Mouse (Mus musculus) urinary bladder, postnatal 14 days (tissue): Measurements from ENCODE around the gene Fkbp6.
"Not testable (repeated sequence)": the region's sequence is repeated elsewhere in the genome, so short reads cannot be mapped to it uniquely, and the experiment has no call there.

Source experiments
- DNase-seq: peaks from one replicate; pipeline ENCODE4 v3.0.0; 2021; ENCODE audit warnings: low spot score

Fkbp6 gene

DNA sequence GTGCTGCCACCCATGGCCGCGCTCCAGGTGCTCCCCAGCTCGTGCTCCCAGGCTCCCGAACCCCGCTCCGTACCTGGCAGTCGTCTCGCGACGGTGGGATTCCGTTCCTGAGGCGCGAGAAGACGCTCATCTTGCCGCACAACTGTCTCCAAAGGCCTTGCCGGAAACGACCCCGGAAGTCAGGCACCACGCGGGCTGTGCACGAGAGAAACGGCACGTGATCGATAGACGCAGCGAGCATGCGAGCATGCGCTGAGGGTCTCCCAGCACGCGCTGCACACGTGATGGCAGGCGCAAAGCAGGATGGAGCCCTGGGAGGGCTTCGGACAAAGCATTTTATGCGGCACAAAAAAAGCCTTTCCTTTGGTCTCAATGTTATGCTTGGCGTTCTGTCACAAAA is at the start of gene Fkbp6:
Fkbp6 (minus strand) TSS at position 183 of the 400 bp plus-strand sequence.
- DNase-seq: no peak

DNA sequence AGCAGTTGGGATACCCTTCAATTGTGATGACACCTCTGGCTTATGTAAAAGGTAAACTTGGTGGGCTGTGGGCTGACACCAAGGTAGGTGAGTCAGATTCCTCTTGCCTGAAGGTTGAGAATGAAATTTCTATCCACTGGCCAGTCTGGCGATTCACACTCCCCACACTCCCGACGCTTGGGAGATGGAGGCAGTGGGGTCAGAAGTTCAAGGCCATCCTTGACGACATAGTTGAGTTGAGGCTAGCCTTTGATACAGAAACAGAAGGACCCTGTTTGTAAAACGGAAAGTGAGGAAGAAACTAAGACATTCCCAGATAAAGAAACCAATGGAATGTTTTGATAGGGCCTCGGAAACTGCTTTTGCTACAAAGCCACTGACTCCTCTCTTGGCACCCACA is 49.5 kb upstream of the Fkbp6 start:
- no peak for DNase-seq

DNA sequence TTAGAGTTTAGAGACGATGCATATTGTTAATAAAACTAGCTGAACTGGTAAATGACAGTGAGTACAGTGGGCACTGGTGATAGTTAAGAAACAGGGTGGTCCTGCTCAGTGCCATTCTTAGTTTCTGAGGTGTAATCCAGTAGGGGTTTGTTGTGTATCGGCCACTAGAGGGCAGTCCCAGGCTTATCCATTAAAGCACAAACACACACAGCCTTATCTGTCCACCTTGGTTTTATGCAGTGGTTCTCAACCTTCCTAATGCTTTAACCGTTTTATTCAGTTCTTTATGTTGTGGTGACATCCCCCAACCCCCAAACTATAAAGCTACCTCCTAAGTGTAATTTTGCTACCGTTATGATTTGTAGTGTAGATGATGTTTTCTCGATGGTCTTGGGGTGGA is 46.0 kb upstream of the Fkbp6 start:
- peak; percentile 24 for DNase-seq

DNA sequence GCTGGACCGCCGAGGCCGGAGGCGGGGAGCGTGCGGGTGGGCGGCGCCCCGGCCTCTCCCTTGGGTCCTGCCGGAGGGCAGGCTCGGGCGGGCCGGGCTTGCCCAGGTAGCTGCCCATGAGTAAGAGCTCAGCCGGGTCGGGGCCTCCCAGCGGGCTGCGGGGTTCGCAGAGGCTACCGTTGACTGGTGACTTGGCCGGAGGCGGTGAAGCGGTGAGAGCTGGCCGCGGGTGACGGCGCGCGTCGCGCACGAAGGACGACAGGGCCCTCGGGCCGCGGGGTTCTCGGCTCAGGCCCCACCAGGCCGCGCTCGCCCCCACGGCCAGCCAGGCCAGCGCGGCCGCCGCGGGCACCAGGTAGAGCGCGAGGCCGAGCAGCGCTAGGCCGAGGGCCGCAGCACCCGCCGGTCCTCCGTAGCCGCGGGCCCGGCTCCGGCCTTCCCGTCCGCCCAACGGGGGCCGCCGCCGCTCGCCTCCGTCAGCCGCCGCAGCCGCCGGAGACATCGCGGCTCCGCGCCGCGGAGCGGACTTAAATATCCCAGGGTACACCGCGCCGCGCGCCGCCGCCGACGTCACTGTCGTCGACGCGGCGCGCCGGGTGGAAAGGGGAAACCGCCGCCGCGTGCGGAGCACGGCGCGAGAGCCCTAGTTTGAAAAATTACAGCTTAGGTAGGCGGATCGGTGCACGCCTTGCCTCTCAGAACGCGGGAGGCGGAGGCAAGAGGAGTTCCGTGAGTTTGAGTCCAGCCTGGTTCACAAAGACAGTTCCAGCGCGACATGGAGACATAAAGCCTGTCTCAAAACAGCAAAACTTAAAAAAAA is 44.4 kb upstream of the Fkbp6 start, which contains the start of gene Pom121:
Pom121 (minus strand) TSS at position 543 of the 820 bp plus-strand sequence.
- peak; percentile 85 for DNase-seq

DNA sequence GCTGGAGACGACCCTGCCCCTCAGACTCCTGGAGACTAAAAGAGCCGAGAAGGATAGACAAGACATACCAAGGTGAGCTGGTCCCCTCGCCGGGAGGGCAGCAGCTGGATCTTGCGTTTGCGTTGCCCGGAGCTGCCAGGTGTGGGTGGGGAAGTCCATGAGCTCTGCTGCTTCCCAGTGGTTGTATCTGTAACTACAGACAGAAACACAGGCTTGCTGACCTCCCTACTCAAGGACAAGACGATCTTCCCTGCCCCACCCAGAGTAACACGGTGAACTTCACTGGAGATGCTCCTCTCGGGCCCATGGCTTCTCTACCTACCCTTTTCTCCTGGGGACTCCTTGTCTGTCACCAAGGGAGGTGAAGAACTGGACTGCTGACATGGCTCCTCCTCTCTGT is 33.9 kb upstream of the Fkbp6 start:
- DNase-seq: no peak

DNA sequence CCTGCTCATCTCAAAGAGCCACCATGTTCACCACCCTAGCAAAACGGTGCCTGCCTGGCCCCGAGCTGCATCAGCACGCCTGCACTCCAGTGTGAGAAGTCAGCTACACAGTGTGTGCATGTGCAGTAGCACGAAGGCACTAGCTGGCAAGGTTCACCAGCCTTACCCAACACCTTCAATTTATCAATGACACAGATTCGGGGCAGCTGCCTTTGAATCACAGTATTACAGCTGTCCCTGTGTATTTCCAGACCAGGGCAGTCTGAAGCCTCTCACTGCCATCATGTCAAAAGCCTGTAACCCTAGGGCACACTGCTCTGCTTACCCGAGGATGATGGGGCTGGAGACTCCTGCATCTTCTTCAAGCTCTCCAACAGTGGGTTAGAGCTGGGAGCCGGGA is 32.9 kb upstream of the Fkbp6 start:
- DNase-seq: no peak

DNA sequence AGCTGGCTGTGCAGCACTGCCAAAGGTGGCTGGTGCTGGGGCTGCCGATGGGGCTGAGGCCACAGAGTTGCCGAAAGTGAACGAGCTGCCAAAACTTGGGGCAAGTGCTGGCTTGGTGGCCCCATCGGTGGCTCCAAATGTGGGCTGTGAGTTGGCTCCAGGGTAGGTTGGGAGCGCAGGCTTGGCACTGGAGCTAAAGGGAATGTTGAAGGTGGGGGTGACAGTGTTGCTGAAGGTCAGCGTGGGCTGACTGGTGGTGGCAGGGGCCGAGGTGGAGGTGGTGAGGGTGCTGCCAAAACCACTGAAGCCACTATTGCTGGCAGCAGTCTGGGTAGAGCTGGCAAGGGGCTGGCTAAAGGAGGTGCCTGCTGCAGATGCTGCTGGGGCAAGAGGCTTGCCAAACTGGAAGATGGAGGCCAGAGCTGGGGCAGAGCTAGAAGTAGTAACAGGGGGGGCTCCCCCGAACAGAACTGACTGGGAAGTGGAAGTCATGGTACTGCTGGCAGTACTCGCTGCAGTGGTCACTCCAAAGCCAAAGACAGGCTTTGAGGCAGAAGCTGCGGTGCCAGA is 31.6 kb upstream of the Fkbp6 start:
- no peak for DNase-seq

DNA sequence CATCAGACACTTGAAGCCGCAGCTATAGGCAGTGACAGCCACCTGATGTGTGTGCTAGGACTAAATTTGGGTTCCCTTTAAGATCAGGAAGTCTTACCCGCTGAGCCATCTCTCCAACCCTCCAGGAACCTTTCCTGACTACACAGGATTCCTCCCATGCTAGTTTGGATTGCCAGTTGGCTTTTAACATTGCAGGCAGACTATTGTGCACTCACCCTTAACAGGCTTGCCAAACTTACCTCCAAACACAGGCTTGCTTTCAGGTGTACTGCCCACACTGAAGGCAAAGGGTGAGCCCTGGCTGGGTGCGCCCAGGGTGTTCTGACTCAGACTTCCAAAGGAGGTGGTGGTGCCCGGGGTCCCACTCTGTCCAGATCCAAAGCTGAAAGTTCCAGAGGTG is 30.8 kb upstream of the Fkbp6 start:
- DNase-seq: no peak

DNA sequence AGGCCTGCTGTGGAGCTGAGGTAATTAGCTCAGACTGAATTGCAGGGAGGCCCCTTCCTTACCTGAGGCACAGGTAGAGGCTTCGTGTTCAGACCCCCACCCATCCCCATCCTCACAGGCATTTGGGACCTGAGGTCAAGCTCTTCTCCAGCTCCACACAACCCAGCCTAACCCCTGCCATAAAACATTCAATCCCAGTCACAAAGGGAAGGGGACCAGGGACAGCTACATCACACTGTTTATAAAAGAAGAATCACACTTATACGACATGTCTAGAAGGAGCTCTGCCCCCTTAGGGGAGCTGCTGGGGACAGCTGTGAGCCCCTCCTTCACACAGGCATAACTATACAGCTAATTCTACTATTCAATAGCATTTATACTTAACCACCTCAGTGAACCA is 26.5 kb upstream of the Fkbp6 start:
- DNase-seq: no peak

DNA sequence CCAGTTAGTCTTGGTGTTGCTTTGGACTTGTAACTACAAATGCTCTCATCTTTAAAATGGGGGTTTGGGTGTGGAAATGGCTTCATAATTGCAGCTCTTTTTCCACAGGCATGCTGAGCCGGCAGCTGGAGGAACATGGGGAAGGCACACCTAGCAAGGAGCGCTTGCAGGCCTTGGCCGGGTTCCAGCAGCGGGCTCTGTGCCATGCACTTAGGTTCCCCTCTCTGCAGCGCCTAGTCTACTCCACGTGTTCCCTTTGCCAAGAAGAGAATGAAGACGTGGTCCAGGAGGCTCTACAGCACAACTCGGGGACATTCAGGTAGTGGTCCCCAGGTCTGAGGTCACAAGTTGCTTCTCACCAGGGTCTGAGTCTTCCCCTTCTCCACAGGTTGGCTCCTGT is 25.3 kb upstream of the Fkbp6 start:
- DNase-seq: peak; percentile 46

DNA sequence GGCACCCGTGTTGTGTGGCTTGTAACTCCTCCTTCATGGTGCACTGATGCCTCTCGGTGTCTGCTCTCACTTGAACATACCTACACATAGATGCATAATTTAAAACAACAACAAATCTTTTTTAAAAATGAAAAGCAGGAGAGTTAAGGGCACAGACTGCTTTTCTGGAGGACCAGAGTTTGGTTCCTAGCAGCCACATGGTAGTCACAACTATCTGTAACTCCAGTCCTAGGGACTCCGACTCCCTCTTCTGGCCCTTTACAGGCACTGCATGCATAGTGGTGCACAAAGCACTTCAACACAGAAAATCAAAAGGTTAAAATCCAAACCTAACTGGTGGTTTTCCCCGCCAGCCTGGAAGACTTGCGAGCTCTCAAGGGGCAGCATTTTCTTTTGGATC is 23.8 kb upstream of the Fkbp6 start:
- no peak for DNase-seq

DNA sequence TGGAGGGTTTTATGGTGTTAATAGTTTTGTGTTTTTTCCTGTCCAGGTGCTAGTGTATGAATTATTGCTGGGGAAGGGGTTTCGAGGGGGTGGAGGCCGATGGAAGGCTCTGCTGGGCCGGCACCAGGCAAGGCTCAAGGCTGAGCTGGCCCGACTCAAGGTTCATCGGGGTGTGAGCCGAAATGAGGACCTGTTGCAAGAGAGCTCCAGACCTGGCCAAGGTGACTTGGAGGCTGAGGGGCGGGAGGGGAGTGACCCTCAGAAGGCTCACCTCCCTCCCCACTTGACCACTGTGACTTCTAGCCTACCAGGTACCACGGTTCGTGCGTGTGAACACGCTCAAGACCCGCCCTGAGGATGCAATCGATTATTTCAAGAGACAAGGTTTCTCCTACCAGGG is 21.4 kb upstream of the Fkbp6 start:
- DNase-seq: no peak

DNA sequence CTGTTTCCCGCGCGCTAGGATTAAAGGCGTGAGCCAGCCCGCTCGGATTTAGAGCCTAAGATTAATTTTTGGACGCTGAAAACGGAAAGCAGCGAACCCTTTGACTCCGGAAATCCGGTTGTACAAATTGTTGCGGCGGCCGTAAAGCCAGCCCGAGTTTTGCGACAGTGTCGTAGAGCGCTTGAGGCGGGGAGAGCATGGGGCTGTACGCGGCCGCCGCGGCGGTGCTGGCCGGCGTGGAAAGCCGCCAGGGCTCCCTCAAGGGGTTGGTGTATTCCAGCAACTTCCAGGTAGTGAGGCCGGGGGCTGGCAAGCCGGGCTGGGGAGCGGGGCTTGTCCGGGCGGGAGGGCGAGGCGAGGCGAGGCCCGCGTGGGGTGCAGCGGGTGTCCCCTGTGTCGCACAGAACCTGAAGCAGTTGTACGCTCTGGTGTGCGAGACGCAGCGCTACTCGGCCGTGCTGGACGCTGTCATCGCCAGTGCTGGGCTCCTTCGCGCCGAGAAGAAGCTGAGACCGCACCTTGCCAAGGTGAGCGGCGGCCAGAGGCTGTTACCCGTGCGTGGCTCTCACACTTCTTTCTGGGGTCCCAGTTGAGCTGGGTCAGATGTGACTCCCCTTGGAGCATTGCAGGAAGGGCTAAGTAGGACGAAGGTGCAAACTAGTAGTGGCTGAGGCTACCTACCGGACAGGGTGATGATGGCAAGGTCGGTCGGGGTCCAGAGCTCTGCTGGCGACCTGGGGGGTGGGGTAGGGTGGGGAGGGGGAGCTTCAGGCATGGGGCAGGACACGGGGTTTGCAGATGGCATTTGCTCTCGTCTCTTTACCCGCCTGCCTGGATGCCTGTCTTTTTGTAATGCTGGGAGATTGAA is 20.2 kb upstream of the Fkbp6 start, which contains the start of gene Nsun5:
Nsun5 (plus strand) TSS at position 167 of the 868 bp plus-strand sequence.
- DNase-seq: peak; percentile 98

DNA sequence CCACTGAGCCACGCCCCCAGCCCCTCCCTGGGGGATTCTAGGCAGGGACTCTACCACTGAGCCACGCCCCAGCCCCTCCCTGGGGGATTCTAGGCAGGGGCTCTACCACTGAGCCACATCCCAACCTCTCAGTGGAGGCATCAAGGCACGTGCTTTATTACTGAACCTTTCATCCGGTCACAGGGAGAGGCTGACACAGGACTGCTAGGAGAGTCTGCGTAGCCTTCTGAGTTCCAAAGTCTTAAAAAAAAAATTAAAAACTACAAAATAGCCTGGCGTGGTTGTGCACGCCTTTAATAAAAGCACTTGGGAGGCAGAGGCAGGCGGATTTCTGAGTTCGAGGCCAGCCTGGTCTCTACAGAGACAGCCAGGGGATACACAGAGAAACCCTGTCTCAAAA is 19.4 kb upstream of the Fkbp6 start:
- not testable (repeated sequence) for DNase-seq

DNA sequence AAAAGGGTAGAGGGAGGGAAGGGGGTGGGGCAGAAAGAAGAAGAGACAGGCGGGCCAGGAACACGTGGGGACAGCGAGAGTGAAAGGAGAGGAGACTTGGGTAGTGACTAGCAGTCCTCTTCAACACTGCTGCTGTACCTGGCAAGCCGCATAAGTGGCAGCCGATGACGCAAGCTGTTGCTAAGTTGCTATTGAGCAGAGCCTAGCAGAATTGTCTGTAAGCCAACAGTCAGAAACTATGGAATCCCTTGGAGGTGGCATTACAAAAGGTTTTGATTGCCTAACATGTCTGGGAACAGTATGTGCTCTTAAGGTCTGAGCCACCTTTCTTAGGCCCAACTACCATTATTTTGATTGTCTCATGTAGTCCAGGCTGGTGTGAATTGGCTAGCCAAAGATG is 18.5 kb upstream of the Fkbp6 start:
- DNase-seq: no peak

DNA sequence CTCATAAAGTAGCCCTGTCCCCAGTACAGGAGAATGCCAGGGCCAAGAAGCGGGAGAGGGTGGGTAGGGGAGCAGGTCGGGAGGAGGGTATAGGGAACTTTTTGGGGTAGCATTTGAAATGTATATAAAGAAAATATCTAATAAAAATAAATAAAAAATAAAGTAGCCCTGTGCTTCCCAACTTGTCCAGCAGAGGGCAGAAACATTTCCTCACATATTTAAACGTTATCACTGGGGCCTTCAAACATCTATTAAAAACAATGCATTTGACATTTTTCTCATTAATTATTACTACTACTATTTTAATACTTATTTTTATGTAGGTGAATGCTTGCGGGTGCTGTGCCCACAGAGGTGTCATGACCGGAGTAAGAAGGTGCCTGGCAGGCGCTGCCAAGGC is 18.0 kb upstream of the Fkbp6 start:
- no peak for DNase-seq

DNA sequence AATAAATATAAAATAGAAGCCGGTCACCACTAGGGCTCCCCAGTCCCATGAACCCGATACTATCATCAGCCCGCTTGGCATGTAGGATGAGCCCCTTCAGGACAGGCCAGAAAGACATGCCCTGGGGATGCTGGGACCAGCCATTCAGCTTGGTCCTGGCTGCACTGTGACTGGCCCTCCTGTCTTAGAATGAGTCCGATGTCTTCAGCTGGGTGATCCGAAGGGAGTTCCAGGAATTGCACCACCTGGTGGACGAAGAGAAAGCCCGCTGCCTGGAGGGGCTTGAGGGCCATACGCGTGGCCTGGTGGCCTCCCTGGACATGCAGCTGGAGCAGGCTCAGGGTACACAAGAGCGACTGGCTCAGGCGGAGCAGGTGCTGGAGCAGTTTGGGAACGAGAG is 13.7 kb upstream of the Fkbp6 start:
- no peak for DNase-seq

DNA sequence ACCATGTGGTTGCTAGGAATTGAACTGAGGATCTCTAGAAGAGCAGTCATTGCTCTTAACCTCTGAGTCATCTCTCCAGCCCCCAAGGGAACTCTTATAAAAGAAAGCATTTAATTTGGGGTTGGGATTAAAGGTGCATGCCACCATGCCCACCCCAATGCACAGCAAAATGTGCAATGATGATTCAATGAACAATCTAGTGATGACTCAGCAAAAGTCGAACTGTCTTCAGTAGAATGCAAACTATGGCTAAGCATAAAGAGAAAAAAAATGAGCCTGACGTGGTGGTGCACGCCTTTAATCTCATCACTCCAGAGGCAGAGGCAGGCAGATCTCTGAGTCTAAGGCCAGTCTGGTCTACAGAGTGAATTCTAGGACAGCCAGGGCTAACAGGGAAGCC is 12.7 kb upstream of the Fkbp6 start:
- no peak for DNase-seq

DNA sequence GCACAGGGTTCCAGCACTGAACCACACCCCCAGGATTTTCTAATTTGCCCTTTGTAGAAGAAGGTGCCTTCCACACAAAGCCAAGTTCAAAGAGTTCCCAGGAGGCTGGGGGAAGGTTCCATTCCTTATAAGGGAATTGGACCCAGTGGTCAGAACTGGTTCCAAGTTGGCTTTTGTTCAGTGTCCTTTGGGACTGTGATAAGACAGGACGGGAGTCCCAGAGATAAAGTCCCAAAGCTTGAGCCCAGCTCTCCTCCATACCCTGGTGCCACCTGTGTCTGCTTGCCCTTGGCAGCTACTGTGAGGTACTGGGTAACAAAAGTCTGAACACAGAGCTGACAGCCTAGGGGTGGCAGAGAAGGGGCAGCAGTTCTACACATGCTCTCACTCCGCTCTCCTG is 9.9 kb upstream of the Fkbp6 start:
- no peak for DNase-seq

DNA sequence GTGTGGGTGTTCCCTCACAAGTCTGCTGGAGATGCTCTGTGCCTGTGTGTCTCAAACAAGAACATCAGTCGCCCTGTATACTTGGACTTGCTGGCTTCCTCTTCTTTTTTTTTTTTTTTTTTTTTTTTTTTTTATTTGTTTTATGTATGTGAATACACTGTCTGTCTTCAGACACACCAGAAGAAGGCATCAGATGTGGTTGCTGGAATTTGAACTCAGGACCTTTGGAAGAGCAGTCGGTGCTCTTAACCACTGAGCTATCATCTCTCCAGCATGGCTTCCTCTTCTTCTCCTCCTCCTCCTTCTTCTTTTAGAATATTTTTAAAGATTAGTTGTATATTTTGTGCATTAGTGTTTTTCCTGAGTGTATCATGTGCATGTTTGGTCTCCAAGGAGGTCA is 7.7 kb upstream of the Fkbp6 start:
- DNase-seq: peak; percentile 58

DNA sequence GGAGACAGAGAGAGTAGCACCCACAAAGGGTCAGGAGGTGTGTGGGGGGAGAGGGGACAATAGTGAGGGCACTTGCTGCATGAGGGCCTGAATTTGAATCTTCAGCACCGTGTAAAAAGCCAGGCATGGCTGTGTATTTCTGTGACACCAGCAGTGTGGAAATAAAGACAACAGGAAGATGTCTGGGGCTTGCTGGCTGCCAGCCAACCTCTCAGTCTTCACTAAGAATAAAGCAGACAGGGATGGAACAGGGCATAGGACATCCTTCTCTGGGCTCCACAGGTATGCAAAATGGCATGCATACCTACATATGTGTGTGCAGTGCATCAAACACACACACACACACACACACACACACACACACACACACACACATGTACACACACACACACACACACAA is 6.2 kb upstream of the Fkbp6 start:
- no peak for DNase-seq

DNA sequence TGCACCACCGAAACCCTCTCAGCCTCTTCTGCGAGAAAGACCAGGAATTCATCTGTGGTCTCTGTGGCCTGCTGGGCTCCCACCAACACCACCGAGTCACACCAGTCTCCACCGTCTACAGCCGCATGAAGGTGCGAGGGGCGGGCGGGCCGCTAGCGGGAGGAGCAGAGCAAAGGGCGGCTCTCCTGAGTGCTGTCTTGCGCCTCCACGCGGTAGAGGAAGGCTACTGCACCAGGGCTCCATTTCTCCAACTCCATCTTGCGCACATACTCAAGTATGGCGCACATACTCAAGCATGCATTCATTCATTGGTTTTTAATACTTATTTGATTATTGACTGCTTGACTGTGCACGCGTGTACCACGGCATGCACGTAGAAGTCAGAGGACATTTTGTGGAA is 3.7 kb upstream of the Fkbp6 start:
- DNase-seq: no peak

DNA sequence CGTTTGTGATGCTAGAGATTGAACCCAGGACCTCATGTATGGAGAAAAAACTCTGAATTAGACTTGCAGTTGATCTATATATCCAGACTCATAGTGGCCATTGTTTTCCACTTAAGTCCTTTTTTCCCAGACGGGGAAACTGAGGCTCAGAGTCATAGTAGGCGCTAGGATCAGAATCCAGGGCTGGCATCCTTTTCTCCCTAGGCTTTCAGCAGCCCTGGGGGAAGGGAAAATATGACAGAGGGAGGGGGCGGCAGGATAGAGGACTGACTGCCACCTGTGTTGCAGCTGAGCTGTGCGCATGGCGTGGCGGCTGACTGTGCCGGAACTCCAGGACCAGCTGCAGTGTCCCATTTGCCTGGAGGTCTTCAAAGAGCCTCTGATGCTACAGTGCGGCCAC is 3.2 kb upstream of the Fkbp6 start, which contains the start of gene Trim50:
Trim50 (plus strand) TSS at position 301 of the 400 bp plus-strand sequence.
- DNase-seq: no peak
